Mouse (Mus musculus) cerebellum, adult 8-10 months (tissue): Measurements from ENCODE around the gene Slc25a3.

Source experiments
- DNase-seq: peaks from one replicate; pipeline ENCODE4 v3.0.0; 2022

Gene Slc25a3

GRCm38 (mm10) chr10:91123828-91124822, at the start of gene Slc25a3:
Gene Slc25a3 (minus strand): TSS chr10:91124059.
- peak; percentile 98 for DNase-seq

- no peak for DNase-seq
Measured at GRCm38 (mm10) chr10:91172329-91173100, 48.7 kb upstream of the Slc25a3 start.

GRCm38 (mm10) chr10:91171455-91172328, 47.8 kb upstream of the Slc25a3 start:
- DNase-seq: peak; percentile 95

- DNase-seq: no peak
Measured at GRCm38 (mm10) chr10:91171041-91171440, 47.2 kb upstream of the Slc25a3 start.

- DNase-seq: peak; percentile 86
Measured at GRCm38 (mm10) chr10:91170143-91170941, 46.5 kb upstream of the Slc25a3 start.

- no peak for DNase-seq
Measured at GRCm38 (mm10) chr10:91169414-91170065, 45.7 kb upstream of the Slc25a3 start.

- DNase-seq: no peak
Measured at GRCm38 (mm10) chr10:91167352-91167751, 43.5 kb upstream of the Slc25a3 start.

GRCm38 (mm10) chr10:91166890-91167289, 43.0 kb upstream of the Slc25a3 start:
- peak; percentile 42 for DNase-seq

- no peak for DNase-seq
Measured at GRCm38 (mm10) chr10:91165850-91166249, 42.0 kb upstream of the Slc25a3 start.

- no peak for DNase-seq
Measured at GRCm38 (mm10) chr10:91164491-91164890, 40.6 kb upstream of the Slc25a3 start.

GRCm38 (mm10) chr10:91162511-91163163, 38.8 kb upstream of the Slc25a3 start:
- DNase-seq: no peak

GRCm38 (mm10) chr10:91162077-91162476, 38.2 kb upstream of the Slc25a3 start:
- no peak for DNase-seq

- no peak for DNase-seq
Measured at GRCm38 (mm10) chr10:91161006-91161405, 37.1 kb upstream of the Slc25a3 start.

- DNase-seq: no peak
Measured at GRCm38 (mm10) chr10:91158442-91158841, 34.6 kb upstream of the Slc25a3 start.

GRCm38 (mm10) chr10:91156338-91156737, 32.5 kb upstream of the Slc25a3 start:
- no peak for DNase-seq

GRCm38 (mm10) chr10:91153894-91154503, 30.1 kb upstream of the Slc25a3 start:
- DNase-seq: no peak

GRCm38 (mm10) chr10:91145413-91145812, 21.6 kb upstream of the Slc25a3 start:
- no peak for DNase-seq

- DNase-seq: no peak
Measured at GRCm38 (mm10) chr10:91143313-91144230, 19.7 kb upstream of the Slc25a3 start.

- no peak for DNase-seq
Measured at GRCm38 (mm10) chr10:91142654-91143191, 18.9 kb upstream of the Slc25a3 start.
